Mouse (Mus musculus) c-Kit-positive CD71-positive TER-119-positive erythroid progenitor cells, embryonic 14.5 days (primary cell): ENCODE measurements around the gene Exog.

Experiments used
- DNase-seq: peaks from one replicate; pipeline ENCODE4 v3.0.0-alpha.2; 2013; ENCODE audit warnings: low spot score

Gene Exog

DNA sequence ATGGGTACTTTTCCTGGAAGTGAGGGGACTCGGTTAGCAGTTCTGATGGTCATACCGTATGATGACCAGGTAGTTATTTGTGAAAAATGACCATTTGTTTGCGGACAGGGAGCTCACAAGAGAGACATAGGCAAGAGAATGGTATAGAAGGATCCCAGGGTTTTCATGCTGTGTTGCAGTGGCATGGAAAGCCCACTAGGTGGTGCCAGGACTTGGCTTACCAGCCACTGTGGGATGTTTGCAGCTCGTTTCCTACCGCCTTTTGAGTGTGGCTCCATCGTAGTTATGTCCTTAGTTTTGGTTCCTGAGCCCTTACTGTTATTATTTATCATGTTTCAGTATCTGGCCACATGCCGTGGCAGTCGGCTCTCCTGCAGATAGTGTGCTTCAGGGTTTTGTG, 15.7 kb downstream of the Exog start:
- DNase-seq = peak; percentile 49

DNA sequence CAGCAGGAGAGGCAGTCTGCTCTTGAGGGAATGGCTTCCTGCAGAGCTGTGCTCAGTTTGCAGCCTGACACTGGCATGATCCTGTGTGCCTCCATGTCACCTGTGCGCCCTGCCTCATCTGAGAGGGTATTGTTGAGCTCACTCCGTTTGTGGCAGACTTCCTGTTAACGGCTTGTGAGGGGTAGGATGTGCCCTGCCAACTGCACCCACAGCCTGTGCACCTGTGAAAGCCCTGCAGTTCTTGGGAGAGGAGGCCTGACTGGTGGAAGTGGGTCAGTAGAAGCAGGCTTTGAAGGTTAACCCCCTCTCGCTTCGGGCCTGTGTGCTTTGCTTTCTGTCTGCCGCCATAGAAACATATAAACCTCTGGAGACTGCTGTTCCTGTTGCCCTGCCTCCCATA, 20.3 kb downstream of the Exog start:
- DNase-seq = no peak

GRCm38 (mm10) chr9:119465595-119465994, 20.9 kb downstream of the Exog start:
- no peak for DNase-seq

DNA sequence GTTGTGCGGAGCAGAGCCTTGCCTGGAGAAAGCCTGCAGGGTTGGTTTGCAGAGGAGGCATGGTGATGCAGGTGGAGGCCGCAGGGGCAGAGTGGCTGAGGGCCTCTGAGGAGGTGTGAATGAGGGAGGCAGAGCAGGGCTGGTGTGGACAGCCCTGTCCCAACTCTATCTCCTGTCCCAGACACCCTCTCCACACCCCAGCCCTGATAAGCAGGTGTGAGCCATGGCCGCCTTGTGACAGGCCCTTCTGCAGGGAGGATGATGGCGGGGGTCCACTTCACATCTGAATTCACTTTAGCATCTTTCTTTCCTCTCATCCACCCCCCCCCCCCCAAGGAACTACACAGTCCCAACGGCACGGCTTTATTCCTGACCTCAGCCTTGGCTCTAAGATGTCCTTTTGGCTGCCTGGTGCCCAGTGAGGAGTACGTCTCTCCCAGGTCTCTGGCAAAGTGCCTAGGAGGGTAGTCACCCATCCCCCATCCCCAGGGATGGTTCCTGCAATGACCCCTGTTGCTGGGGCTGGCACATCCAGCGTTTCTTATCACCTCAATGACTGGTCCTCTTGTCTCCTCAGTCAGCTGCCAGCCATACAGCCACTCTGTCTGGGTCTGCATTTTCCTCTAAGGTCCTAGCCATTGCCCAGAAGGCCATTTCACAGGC, 25.1 kb downstream of the Exog start:
- peak; percentile 28 for DNase-seq

GRCm38 (mm10) chr9:119472412-119472918, 27.7 kb downstream of the Exog start:
- no peak for DNase-seq

DNA sequence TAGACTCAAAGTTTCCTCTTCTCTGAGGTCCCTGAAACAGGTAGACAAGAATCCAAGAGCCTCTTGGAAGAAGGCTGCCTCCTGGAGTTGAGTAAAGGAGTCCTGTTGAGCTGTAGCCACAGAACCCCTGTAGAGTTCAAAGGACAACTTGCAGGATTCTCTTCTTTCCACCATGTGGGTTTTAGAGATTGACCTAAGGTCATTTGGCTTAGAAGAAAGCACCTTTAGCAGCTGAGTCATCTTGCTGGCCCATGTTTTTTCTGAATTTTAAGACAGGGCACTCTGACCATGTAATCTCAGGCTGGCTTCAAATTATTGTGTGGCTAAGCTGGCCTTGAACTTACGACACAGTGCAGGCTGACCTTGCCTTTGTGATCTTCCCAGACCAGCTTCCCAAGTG, 28.3 kb downstream of the Exog start:
- no peak for DNase-seq

DNA sequence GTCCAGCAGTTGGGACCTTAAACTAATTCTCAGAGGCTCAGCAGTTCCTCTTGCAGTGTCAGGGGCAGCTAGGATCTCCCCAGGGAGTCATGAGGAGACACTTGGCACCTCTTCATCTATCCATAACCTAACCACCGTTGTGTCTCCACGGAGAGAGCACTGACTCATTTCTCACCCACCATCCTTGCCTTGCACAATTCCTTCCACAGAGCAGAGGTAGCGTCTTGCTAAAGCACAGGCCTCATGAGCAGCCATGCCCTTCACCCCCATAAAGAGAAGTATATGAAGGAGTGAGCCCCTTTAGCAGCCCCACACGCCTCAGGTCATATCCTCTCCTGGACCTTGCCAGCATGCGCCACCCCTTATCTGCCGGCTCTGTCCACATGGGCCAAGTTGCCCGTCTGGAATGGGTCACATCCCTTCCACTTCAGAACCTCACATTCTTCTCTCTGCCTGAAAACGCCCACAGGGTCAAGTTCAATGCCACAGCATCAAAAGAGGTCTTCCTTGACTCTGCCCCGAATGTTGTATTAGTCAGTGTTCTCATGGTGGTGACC, 28.9 kb downstream of the Exog start:
- no peak for DNase-seq

GRCm38 (mm10) chr9:119474717-119475611, 30.2 kb downstream of the Exog start:
- DNase-seq = no peak

GRCm38 (mm10) chr9:119477754-119478153, 33.0 kb downstream of the Exog start:
- no peak for DNase-seq

GRCm38 (mm10) chr9:119478345-119478744, 33.6 kb downstream of the Exog start:
- no peak for DNase-seq

DNA sequence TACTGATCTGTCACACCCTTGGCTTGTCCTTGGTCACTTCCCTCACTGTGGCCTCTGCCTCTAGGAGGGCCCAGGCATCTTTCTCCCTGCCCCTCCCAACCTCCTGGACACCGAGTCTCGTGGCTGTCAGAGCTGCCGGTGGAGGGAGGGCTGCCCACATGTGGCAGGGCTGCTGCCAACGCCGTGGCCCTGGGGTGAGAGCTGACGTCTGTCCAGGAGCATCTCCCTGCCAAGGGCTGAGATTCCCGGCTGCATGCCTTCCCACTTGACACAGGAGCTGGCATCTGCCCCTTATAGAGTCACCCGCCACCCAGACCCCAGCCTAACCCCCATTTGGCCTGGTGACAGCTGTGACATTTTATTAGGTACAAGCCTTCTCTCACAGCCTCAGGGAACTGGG, 34.6 kb downstream of the Exog start:
- no peak for DNase-seq

GRCm38 (mm10) chr9:119481612-119482011, 36.9 kb downstream of the Exog start:
- DNase-seq = no peak

DNA sequence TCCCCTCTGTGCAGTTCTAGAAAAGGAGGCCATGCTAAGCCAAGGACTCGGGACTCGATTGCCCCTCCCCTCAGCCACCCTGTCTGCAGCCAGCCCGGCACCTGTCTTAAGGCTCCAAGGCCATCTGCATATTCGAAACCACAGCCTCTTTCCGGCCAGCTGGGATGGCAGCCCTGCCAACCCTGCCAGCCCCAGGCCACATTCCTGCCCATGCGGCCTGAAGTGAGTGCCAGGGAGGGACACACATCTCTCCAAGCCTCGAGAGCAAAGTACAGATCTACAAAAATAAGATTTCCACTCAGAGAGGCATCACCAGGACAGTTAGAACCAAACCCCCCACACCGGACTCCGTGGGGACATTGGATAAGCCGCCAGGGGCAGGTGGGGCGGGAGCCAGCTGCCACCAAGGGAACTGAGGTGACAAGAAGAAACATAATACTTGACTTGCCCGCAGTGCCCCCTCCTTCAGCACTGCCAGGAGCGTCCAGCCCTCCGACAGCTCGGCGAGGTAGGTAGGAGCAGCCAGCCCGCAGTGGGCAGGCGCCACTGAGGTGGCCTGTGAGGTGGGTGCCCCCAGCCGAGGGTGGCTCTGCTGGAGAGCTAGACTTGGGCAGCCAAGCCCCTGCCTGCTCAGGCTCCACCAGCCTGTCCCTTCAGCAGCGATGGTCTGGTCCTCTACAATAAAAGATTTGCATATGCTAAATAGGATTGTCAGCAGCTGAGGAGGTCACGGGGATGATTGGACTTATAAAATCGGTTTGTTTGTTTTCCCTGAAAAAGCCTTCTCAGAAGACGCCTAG, 39.0 kb downstream of the Exog start:
- no peak for DNase-seq

- DNase-seq = no peak
Observed at GRCm38 (mm10) chr9:119484420-119484819, 39.7 kb downstream of the Exog start.

- DNase-seq = no peak
Observed at GRCm38 (mm10) chr9:119484868-119485267, 40.1 kb downstream of the Exog start.

GRCm38 (mm10) chr9:119496354-119496753, 51.6 kb downstream of the Exog start:
- DNase-seq = no peak

DNA sequence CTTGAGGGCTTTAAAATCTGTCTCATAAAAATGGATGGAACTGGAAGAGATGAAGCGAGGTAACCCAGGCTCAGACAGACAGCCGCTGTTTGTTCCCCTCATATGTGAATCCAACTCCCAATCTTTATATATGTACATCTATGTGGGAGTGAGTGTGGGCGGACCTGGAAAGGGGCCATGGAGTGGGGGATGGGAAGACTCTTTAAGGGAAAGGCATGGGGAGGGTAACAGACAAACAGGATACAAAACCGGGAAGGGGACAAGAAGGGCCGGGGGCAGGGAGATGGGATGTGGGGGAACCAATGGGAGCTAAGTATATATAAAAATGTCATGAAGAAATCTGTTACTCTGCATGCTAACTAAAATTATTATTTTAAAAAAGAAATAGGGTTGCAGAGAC, 52.2 kb downstream of the Exog start:
- DNase-seq = no peak

DNA sequence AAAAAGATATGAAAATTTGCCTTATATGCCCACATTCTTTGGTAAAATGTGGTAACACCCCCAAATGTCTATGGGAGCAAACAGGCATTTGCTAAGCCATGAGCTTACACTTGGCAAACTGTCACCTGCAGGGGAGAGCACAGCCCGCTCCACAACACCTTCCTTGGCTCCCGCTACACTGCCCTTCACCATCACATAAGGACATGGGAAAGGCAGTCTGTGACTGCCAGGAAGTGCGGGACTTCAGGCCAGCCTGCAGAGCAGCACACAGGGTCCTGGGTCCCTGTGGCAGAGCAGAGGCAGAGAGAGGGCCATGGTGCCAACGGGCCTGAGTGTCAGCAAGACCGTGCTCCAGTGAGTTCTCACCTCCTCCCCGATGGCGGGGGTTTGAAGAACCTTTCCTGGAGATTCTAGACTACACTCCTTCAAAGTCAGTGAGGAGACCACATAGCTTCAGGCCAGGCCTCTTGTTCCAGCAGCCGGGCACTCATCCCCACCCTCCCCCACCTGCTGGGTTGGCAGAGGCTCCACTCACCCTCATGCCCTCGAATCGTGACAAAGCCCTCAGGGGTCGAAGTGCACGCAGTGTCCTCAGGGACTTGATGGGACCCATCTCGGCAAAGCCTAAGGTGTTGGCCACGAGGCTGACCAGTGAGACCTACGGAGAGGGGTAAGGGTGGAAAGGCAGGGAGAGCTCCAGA, 53.0 kb downstream of the Exog start:
- no peak for DNase-seq

DNA sequence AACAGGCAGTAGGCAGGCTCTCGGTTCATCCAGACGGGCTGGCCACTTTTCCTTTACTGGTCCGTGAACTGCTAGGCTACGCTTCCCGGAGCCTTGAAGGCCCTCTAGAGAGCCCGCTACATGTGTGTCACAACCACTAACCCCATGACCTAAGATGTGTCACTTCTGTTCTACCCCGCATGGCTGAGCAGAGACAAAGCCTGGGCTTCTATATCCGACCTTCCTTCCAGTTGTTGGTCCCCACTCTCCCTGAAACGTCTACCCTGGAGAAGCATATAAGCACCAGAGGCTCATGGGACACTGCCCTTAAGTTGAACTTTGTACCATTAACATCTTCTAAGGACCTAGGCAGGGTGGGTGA, 53.5 kb downstream of the Exog start:
- no peak for DNase-seq

DNA sequence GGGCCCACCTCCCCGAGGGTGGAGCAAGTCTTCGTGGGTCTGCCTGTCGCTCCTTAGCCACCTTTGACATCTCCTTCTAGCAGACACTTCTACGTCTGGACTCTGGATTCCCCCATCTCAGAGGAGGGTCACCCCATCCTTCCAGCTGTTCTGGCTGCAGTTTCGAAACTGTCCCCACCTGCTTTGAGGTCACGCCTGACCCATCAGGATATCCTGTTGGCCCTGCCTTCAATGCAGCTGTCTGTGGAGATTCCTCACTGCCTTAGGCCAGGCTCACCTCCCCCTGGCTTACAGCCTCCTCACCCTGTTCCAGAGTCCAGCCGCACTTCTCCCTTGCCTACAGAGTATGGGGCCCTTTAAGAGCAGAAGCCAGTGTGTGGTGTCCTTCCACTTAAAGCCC, 54.1 kb downstream of the Exog start:
- no peak for DNase-seq

DNA sequence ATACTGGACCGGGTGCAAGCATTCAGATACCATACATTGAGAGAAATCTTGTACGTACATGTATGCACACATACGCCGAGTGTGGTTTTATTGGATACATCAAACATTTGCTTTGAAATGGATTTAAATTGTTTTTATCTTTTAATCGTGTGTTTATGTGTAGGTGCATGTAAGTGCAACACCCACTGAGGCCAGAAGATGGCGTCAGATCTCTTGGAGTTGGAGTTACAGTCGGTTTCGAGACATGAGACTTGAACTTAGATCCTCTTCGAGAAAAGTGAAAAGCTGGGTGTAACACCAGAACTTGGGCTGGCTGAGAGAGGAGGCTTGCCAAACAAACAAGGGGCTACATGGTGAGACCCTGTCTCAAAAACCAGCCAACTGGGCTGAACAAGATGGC, 58.9 kb downstream of the Exog start:
- no peak for DNase-seq
